Mouse (Mus musculus) erythroblast, adult 5-6 weeks (primary cell): ENCODE results near the gene Chdh. TPM values are rescaled to one million over a fixed set of nuclear protein-coding genes. Genes with fewer than 3 reads are reported as not detected.
A peak's percentile ranks its signal among the peaks of the same experiment; 100 is the strongest.

ENCODE experiments used
- ATAC-seq: replicated peaks from 2 replicates; pipeline ENCODE4 v1.8.0; 2016; ENCODE audit warnings: moderate number of reproducible peaks, mild to moderate bottlenecking, moderate TSS enrichment, inconsistent platforms; ENCODE audit not compliant: poor library complexity, low FRiP score, severe bottlenecking
- total RNA-seq, 2 experiments: library from RNA; stranded (forward) in 1 of 2; stranded (reverse) in 1 of 2; fragments of 150-400 nt in 1 of 2; fragments of 200-764, 138-1000 nt in 1 of 2; gene quantifications; 2 replicates each; pipeline versions ENCODE4 v1.2.3 to v1.2.4; 2015 to 2017; ENCODE audit warnings: low replicate concordance in 2 of 2

Chdh gene
- total RNA-seq (2015; ENCODE audit: low replicate concordance) = 5.4 and 6.7 TPM in 2 replicates
- total RNA-seq (2017; ENCODE audit: low replicate concordance) = 4.5 and 6.0 TPM in 2 replicates

GRCm38 (mm10) chr14:30008733-30009575, at the start of gene Chdh, which contains the start of gene Il17rb:
TSS of gene Chdh (plus strand) at chr14:30009023.
TSS of gene Il17rb (minus strand) at chr14:30008896.
- no peak for ATAC-seq

- peak; percentile 9; the same call in 1 of the 2 replicates for ATAC-seq
These were observed 41.2 kb upstream of the Chdh start for GRCm38 (mm10) chr14:29967611-29968010.

GRCm38 (mm10) chr14:29968075-29968821, 40.6 kb upstream of the Chdh start, which contains the start of gene Selenok:
TSS of gene Selenok (plus strand) at chr14:29968308.
- peak; percentile 98 for ATAC-seq

- no peak for ATAC-seq
These were observed 37.4 kb upstream of the Chdh start for GRCm38 (mm10) chr14:29971446-29971845.

GRCm38 (mm10) chr14:29971993-29972392, 36.8 kb upstream of the Chdh start:
- no peak for ATAC-seq

GRCm38 (mm10) chr14:29976927-29977326, 31.9 kb upstream of the Chdh start:
- ATAC-seq = no peak

- peak; percentile 88 for ATAC-seq
These were observed 30.3 kb upstream of the Chdh start, which contains the start of gene Actr8 for GRCm38 (mm10) chr14:29978254-29979204. TSS of gene Actr8 (plus strand) at chr14:29978337.

GRCm38 (mm10) chr14:29980447-29981205, 28.2 kb upstream of the Chdh start:
- ATAC-seq = 0 out of 2 replicates have a peak, but pooled peaks have one; percentile 46

GRCm38 (mm10) chr14:29986096-29986495, 22.7 kb upstream of the Chdh start:
- no peak for ATAC-seq

- ATAC-seq = no peak
These were observed 21.5 kb upstream of the Chdh start for GRCm38 (mm10) chr14:29987276-29987675.

- no peak for ATAC-seq
These were observed 21.1 kb upstream of the Chdh start for GRCm38 (mm10) chr14:29987739-29988138.

- no peak for ATAC-seq
These were observed 20.5 kb upstream of the Chdh start for GRCm38 (mm10) chr14:29988337-29988736.

GRCm38 (mm10) chr14:29994976-29995375, 13.8 kb upstream of the Chdh start:
- ATAC-seq = no peak

GRCm38 (mm10) chr14:29996000-29996751, 12.6 kb upstream of the Chdh start:
- ATAC-seq = no peak

GRCm38 (mm10) chr14:29997345-29997744, 11.5 kb upstream of the Chdh start:
- ATAC-seq = no peak

GRCm38 (mm10) chr14:29998747-29999474, 9.9 kb upstream of the Chdh start:
- no peak for ATAC-seq

- no peak for ATAC-seq
These were observed 9.4 kb upstream of the Chdh start for GRCm38 (mm10) chr14:29999475-29999811.
